Mouse (Mus musculus) G1E (cell line): Measurements from ENCODE around the gene Stk32c.

Experiments used
- CTCF ChIP-seq: IDR thresholded peaks from 2 replicates; pipeline ENCODE4 v1.5.1; 2012; ENCODE audit warnings: low read depth, low read length, inconsistent platforms, mixed read lengths
- GATA1 ChIP-seq: IDR thresholded peaks from 2 replicates; pipeline ENCODE4 v1.6.1; 2012; ENCODE audit warnings: borderline replicate concordance, low read length, inconsistent platforms, mixed read lengths
- GATA2 ChIP-seq: IDR thresholded peaks from 2 replicates; pipeline ENCODE4 v1.6.1; 2012; ENCODE audit warnings: low read depth, low read length, inconsistent platforms, borderline replicate concordance
- POLR2AphosphoS5 ChIP-seq: IDR thresholded peaks from 2 replicates; pipeline ENCODE4 v1.6.1; 2012; ENCODE audit warnings: low read depth, low read length, inconsistent platforms; ENCODE audit not compliant: insufficient replicate concordance
- TAL1 ChIP-seq: conservative IDR thresholded peaks from 2 replicates; pipeline ENCODE4 v1.6.1; 2012; ENCODE audit warnings: low read depth, low read length, inconsistent platforms, mixed read lengths

- TF ChIP-seq CTCF (no peak), POLR2AphosphoS5 (no peak), GATA2 (no peak), TAL1 (no peak), GATA1 (no peak)
Observed at GRCm38 (mm10) chr7:139247881-139248614, 34.9 kb upstream of the Stk32c start, which contains the start of gene Pwwp2b.
